Mouse (Mus musculus): ENCODE measurements around the gene Arhgdib. TPM values are rescaled to one million over a fixed set of nuclear protein-coding genes. Genes with fewer than 3 reads are reported as not detected.

Gene Arhgdib
- total RNA-seq, 2 experiments from 2014 or later, result 24.4 to 28.9 TPM

DNA sequence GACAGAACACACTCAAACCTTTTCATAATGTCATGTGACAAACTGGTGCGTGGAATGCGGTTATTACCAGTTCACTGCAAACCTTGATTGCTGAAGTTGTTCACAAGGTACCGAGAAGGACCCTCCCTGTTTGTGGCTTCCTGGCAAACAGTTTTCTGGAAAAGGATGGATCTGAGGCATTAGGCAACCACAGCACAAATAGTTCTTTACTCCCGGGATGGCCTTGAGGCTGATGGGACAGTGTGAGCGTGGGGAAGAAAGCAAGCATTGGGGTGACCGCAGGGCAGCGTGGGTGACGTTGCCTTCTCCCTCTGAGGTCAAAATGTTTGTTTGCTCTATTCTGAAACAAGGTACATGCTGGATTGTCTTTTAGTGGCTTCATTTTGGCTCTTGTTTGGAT is 13.0 kb upstream of the Arhgdib start:
- no peak for DNase-seq
- intact Hi-C loops (cut with DNase I), result no loop called here

- DNase-seq, result no peak
- intact Hi-C loops (cut with DNase I), result no loop called here
Observed at GRCm38 (mm10) chr6:136954192-136954591, 12.5 kb upstream of the Arhgdib start.

- intact Hi-C loops (cut with DNase I), result no loop called here
- DNase-seq, result no peak
Observed at GRCm38 (mm10) chr6:136952930-136953329, 11.2 kb upstream of the Arhgdib start.

DNA sequence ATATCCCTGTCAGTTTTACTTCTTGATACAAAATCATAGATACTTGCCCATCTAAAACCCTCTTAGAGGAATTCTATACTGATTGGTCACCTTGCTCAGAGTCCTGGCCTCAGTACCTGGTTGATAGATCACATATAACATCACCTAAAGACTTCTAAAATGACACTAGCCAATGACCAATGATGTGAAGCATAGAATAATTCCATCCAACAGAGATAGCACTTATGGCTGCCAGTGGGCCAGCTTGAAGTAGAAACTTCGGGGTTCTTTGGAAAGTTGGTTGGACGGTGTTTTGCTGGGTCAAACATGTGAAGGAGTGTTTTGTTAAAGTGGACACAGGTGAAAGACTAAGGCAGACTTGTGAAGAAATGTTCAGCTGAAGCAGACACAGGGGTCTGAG is 8.5 kb upstream of the Arhgdib start:
- DNase-seq, result no peak
- intact Hi-C loops (cut with DNase I), result no loop called here

DNA sequence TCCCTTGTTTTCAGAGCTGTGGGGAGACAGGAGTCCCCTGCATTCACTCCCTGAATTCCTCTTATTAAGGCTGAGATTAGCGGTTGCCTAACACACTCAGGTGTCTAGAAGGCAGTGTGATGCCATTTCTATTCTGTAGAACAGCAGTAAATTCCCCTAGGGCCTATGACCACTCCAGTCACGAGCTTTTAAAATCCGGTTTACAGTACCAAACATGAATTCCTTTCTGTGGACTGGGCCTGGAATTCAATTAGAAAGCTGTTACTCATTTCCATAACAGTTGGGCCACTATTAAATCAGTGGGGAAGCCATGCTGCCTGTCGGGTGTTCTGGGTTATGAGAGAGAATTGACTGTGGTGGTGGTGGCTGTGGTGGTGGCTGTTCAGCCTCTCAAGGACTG is 6.0 kb upstream of the Arhgdib start:
- no peak for DNase-seq
- intact Hi-C loops (cut with DNase I), result no loop called here

DNA sequence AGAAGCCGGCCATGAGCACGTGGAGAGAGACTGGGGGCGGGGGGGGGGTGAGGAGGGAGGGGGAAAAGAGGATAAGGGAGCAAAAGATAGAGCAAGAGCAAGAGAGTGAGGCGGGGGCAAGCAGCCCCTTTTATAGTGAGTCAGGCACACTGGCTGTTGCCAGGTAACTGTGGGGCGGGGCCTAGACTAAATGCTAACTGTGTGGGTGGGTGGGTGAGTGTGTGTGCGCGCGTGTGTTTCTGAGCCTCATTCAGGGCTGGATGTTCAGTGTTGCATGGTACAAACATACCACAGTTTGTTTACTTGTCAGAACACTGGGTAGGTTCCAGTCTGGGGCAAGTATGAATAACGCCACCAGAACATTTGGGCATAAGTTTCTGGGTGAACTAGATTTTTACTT is 5.2 kb upstream of the Arhgdib start:
- peak; percentile 8 for DNase-seq
- intact Hi-C loops (cut with DNase I), result no loop called here

DNA sequence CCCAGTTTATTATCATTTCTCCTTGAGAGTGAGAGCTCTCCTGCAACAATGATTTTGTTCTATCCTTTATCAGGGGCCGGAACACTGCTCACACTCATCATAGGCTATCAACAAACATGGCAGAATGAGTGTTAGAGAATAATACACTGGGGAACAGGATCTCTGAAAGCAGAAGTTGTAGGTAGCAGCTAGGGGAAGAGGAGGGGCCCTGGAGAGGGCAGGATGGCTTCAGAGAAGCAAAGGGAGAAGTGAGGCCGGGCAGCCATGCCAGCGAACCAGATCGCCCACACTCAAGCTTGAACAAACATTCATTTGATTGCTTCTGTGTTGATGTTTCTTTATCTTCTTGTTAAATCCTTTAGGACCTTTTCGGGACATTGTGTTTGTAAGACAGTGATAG is 4.5 kb upstream of the Arhgdib start:
- intact Hi-C loops (cut with DNase I), result no loop called here
- no peak for DNase-seq

GRCm38 (mm10) chr6:136944511-136944910 is 2.8 kb upstream of the Arhgdib start:
- DNase-seq, result no peak
- intact Hi-C loops (cut with DNase I), result no loop called here

GRCm38 (mm10) chr6:136943392-136943791 is 1.7 kb upstream of the Arhgdib start:
- intact Hi-C loops (cut with DNase I), result no loop called here
- DNase-seq, result no peak

DNA sequence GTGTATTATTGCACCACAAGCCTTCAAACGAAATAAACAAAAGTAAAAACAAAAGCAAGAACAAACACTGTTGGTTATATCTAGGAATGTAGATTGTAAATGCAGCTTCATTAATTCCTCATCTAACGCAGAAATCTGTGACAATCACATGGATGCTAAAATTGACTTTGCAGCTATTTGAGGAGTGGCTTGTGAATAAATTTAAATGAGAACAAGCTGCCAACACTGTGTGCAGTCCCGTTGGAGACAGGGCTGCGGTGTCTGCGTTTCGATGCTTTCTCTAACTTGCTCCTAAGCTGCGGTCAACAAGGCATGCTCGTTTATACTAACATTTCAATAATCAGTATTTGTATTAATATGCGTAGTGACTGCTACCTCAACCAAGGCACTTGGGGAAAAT is 581 bp upstream of the Arhgdib start:
- intact Hi-C loops (cut with DNase I), result no loop called here
- DNase-seq, result no peak

DNA sequence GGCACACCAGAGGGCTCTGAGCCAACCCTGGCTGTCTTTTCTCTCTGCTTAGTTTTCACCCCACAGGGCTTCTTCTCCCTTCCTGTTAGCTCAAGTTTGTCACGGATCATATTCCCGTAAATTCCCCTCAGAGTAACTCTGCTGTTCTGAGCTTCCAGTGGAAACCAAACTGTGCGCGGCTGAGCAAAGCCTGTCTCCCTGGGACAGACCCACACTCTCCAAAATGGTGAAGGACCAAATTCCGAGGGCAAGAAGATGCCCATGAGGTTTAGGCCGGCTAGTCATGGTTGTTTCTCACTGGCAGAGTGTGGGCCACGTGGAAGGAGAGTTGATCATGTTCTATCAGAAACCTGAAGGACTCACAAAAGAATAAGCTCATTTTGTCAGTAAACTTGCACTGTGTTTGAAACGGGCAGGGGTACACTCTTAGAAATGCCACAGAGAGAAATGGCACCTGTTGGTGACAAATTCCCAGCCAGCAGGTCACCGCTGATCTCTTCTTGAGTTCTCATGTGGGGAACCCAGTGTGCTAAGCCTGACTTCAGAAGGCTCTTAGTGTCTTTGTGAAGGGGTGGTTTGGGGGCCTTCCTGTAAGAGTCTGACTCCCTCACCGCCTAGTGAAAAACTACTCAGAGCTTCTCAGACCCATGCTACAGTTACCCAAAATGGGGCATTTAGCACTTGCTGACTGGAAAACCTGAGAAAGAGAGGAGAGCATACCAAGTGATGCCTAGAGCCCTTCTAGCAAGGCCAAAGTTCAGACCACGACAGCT is 1.3 kb downstream of the Arhgdib start:
- no peak for DNase-seq
- intact Hi-C loops (cut with DNase I), result no loop called here

DNA sequence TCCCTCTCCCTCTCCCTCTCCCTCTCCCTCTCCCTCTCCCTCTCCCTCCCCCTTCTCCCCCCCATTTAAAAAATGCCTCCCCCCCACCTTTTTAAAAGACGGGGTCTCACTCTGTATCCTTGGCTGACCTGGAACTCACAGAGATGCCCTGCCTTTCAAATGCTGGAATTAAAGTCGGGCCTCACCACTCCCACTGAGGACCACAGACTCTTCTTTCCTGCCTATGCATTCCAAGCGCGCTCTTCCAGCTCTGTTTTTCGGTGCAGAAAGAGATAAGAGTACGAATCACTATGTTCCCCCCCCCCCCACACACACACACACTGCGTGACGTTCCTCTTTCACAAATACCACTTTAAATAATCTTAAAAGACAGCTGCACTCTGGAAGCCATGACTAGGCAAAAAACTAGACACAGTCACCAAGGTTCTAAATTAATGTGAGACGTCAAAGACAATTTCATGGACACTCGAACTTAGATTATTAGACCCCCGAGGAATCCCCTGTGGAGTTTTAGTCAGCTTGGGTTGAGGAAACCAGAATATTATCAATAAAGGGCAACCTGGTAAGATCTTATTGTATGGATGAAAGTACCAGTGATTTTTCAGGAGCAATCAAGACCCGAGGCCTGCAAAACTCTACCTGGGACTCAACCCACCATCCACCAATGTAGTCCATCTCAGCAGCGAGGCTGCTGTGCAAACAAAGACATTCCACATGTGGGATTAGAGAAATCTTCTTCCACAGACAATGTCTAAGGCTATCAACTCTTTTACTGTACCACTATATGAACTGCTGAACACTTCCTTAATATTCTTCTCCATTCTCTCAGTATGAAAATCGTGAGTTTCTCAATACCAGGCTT is 2.1 kb downstream of the Arhgdib start:
- intact Hi-C loops (cut with DNase I), result no loop called here
- no peak for DNase-seq

DNA sequence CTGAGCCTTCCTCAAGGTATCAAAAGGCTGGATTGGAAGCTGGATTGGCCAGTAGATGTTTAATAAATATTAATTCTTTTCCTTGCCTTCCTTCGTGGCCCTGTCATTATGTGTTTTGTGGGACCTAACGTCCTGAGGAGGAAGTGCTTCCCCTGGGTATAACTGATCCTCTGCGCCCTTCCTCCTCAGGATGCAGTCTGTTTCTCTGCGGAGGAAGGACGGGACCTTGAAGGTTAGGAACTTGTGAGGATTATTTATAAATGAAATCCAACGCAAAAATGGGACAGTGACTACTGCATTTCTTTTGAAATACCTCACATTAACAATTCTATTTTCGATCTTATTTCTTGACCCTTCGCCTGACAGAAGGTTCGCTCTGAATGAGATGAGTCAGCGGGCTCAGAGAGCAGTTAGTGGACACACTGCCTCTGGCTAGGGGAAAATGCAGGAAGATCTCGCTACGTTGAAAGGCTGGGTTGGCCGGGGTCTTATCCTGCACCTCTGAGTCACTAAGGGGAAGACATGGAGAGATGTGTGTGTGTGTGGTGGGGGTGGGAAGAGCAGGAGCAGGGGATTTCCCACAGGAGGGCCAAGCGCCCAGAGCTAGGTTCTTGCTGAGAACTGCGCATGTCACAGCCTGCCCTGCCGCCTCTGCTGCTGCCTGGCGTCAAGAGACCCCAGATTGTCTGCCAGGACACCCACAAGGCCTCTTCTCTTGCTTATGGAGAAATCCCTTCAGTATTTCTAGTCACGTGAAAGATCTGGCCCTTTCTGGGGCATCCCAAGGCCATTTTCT is 3.2 kb downstream of the Arhgdib start:
- intact Hi-C loops (cut with DNase I), result no loop called here
- no peak for DNase-seq

GRCm38 (mm10) chr6:136937117-136937516 is 4.6 kb downstream of the Arhgdib start:
- DNase-seq, result no peak
- intact Hi-C loops (cut with DNase I), result no loop called here

DNA sequence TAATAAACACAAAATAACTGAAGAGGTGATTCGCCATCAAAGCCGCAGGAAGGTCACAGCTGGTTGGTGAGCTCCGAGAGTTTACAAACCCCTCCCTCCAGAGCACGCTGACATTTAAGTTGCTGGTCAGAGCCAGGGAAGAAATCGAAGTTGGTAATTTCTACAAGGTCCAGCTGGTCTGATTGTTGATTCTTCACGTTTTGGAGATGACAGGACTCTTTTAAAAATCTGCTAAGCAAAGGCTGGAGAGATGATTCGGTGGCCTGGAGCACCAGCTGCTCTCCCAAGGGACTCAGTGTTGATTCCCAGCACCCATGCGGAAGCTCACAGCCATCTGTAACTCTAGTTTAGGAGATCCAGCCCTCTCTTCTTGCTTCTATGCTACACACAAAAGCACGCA is 5.3 kb downstream of the Arhgdib start:
- intact Hi-C loops (cut with DNase I), result no loop called here

DNA sequence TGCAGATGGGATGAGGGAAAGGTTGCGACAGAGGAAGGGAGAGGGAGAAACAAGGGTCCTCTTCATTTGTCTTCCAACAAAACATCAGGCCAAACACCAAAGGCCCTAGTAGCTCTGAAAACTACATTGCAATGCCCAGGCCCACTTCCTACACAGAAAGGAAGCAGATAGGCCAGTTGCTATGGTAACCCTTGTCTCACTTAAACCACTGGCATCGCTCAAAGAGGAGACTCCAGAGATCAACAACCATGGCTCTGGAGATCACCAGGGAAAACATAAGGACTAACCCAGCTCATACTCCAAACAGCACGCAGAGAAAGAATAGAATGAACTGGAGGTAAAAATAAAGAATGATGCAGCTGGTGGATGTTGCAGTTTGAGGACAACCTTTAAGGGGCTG is 6.5 kb downstream of the Arhgdib start:
- no peak for DNase-seq
- intact Hi-C loops (cut with DNase I), result no loop called here

More for the DNA sequence above, 5.3 kb downstream of the Arhgdib start:
- DNase-seq, result no peak

DNA sequence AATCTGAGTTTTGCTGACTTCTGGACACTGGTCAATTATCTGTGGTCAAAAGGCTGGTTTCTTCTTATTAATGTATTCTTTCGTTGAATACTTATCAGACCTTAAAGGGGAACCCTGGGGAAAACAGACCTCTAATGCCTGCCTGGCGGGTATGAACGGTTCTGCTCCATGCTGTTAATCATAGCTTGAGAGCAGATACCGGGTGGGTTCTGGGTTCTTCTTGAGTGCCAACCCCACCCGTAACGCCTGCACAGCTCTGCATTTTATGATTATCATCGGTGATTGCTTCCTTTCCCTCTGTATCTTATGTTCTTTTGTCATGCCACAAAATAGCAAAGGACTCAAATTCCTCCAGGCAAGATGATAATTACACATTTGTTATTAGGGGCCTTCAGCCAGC is 7.6 kb downstream of the Arhgdib start:
- DNase-seq, result no peak
- intact Hi-C loops (cut with DNase I), result no loop called here

DNA sequence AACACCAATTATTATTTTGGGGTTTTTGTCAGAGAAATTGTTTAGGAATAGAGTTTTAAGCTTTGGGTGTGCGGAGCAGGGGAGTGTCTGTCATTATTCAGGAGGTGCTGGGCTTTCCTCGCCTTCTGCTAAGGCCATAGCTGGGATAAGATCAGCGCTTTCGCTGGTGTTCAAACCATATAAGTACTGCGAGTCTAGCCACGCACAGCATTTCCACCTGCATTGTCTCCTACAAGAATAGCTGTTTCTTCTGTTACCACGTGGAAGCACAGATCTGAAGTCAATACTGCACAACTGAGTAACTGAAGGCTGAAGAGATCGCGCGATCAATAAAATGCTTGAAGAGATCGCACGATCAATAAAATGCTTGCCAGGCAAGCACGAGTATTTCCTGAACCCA is 10.5 kb downstream of the Arhgdib start:
- no peak for DNase-seq

DNA sequence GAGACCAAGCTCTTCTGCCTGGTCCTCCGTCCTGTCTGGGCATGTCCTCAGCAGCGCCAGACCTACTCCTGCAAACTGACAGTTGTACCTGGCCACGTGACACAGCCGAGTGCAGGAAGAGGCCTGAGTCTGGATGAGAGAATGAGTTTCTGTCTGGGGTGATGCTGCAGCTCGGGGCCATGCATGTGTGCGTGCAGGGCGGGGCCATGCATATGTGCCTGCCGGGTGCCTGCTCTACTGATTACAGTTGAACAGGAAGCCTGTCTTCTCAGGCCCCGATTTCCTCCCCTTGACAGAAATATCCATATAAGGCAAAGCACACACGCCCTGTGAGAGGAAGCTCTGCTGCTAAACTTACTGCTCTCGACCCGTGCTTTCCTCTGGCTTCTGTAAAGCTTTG is 11.0 kb downstream of the Arhgdib start:
- intact Hi-C loops (cut with DNase I), result no loop called here
- DNase-seq, result no peak

More for the DNA sequence above, 10.5 kb downstream of the Arhgdib start:
- intact Hi-C loops (cut with DNase I), result no loop called here

DNA sequence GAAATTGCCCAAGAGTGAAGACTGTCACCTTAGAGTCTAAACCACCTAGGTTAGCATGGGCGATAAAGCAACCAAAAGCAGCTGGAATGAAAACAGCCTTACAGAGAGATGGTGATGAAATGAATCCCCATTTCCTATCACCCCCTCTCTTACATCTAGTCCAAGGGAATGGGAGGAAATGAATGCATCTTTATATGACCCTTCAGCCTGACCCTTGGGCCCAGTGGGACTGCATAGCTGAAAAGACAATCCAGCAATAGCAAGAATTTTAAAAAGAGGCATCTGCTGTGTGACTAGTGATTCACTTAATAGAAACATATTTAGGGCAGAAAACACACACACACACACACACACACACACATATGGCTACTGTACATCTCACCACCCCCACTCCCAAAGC is 14.1 kb downstream of the Arhgdib start:
- intact Hi-C loops (cut with DNase I), result no loop called here

DNA sequence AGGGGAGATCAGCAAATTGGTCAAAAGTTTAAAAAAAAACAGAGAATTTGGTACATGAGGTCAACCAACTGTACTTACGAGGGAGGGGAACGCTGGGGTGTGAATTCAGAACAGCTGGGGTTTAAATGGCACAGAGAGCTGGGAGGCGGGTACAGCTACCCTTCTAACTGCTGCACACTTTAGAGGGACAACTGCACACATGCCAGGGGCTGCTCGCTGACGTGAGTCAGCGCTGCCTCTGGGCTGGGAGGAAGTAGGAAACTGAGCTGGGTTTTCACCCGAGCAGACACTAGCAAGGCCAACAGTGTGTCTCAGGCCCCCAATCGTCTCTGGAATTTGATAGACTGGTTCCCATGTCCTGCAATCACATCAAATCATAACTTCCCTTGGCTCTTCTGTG is 16.6 kb downstream of the Arhgdib start:
- DNase-seq, result no peak
- intact Hi-C loops (cut with DNase I), result no loop called here

More for the DNA sequence above, 14.1 kb downstream of the Arhgdib start:
- no peak for DNase-seq

Measured in left cerebral cortex, postnatal 4 days (tissue).